Mouse (Mus musculus): Measurements from ENCODE around the gene Lsamp.

DNA sequence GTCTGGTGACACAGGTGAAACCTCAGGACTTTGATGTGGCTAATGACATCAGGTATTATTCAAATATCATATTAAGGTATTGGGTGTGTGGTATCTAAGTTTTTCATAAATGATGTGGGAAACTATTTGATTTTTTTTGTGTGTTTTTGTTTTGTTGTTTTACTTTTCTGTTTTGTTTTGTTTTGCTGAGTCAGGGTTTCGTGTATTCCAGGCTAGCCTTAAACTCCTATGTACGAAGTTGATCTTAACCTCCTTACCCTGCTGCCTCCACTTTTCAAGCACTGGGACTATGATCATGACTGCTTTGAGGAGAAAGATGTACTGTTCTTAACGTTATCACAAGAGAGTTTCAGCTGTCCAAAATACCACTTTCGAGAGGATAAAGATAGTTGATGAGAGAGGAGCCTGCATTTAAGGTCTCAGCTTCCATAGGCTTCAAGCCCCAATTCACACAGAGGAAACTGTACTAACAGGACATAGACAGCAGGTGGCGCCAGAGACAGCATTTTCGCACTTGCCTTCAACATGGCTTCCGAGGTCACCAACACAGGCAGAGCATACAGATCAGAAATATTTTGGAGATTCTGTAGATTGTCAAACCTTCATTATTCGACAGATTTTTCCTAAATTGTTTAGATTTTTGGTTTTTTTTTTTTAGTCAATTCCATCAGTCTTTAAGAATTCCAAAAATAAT is 2185.4 kb downstream of the Lsamp start:
- TF ChIP-seq EP300 (IDR thresholded peaks at IDR 0.05): no peak
- peak; percentile 93 for TF ChIP-seq CTCF (IDR thresholded peaks at IDR 0.05)
